Mouse (Mus musculus): ENCODE results near the gene Rarres1.

Gene Rarres1

GRCm38 (mm10) chr3:67515274-67515801 lies at the start of gene Rarres1:
Gene Rarres1 (minus strand): TSS chr3:67515523.
- DNase-seq (ENCODE audit: low read depth, low spot score): no peak

DNA sequence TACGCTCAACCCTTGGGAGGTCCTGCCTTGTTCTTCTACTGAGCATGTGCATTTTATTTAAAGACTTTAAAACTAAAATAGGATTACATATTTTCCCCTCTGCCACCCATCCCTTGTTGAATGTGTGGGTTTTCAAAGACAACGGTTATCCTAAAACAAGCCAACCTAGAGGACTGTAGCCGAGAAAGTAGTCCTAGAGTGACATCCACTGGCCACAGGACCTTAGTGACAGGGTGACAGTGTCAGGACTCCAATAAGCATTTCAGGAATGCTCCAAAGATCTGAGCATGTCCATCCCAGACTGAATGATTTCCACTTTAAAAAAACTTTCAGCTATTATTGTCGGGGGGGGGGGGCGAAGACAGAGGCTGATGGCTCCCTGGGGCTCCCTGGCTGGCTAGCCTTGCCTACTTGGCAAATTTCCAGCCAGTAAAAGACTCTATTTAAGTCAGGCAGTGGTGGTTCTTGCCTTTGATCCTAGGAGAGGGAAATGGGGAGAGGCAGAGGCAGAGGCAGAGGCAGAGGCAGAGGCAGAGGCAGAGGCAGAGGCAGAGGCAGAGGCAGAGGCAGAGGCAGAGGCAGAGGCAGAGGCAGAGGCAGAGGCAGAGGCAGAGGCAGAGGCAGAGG lies 49.5 kb upstream of the Rarres1 start:
- no peak for DNase-seq (ENCODE audit: low read depth, low spot score)

- no peak for DNase-seq (ENCODE audit: low read depth, low spot score)
These were observed 42.5 kb upstream of the Rarres1 start for GRCm38 (mm10) chr3:67557718-67558354.

DNA sequence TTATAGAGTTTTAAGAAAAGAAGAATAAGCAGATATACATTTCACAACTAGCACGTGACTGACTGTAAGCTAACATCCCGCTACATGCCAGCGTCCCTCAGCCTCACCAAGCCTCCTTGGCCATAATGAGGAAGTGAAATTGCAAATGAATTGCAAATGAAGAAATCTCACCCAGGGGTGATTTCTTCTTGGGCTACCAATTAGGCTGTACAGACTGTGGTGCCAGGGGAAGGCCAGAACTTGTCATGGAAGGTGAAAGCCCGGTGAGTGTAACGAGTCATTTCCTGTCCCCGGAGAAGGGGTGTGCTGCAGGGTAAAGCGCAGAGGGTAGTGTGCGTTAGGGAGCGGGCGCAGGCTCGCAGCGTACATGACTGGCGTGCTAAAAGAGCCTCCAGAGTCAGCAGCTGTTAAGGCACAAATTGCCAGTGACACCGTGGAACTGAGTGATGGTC lies 41.9 kb upstream of the Rarres1 start:
- no peak for DNase-seq (ENCODE audit: low read depth, low spot score)

GRCm38 (mm10) chr3:67555211-67555610 lies 39.9 kb upstream of the Rarres1 start:
- DNase-seq (ENCODE audit: low read depth, low spot score): no peak

GRCm38 (mm10) chr3:67553927-67554448 lies 38.7 kb upstream of the Rarres1 start:
- no peak for DNase-seq (ENCODE audit: low read depth, low spot score)

GRCm38 (mm10) chr3:67553281-67553680 lies 38.0 kb upstream of the Rarres1 start:
- DNase-seq (ENCODE audit: low read depth, low spot score): no peak

DNA sequence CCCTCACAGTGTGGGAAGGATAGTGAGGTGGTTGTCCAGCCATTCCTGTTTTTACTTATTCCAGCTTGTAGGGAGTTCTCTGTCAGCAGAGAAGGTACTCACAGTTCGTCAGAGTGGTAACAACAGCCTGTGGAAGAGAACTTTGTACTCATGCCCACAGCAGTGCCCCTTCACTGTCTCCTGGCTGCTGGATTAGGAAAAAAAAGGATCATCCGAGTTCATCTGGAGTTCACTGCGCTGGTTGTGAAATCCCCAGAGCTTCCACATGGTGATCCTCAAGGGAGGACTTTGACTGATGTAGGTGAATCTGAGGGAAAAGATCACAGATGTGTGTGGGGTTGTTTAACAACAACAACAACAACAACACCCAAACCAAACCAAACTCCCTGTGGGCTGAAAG lies 35.9 kb upstream of the Rarres1 start:
- DNase-seq (ENCODE audit: low read depth, low spot score): no peak

GRCm38 (mm10) chr3:67543630-67544029 lies 28.3 kb upstream of the Rarres1 start:
- DNase-seq (ENCODE audit: low read depth, low spot score): no peak

GRCm38 (mm10) chr3:67524768-67525167 lies 9.4 kb upstream of the Rarres1 start:
- no peak for DNase-seq (ENCODE audit: low read depth, low spot score)

GRCm38 (mm10) chr3:67522709-67523108 lies 7.4 kb upstream of the Rarres1 start:
- DNase-seq (ENCODE audit: low read depth, low spot score): no peak

GRCm38 (mm10) chr3:67520568-67521143 lies 5.3 kb upstream of the Rarres1 start:
- no peak for DNase-seq (ENCODE audit: low read depth, low spot score)

DNA sequence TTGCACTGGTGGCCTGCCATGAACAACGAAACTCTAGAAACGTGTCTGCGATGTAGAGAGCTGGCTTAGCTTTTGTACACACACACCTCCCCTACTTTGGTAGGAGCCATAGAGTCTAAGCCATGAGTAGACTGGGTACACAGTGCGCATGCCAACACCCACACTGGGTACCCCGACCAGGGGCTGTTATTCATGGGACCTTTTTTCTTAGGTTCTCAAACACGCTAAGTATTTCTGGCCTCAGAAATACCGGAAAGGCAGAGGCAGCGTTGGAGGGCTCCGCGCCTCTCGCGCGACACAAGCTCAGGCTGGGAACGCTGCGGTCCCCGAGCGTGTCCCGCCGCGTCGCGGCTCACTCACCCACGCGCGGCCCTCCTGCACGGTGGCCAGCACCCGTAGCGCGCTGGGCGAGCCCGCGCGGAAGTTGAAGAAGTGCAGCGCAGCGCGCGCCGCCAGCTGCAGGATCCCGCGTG lies 486 bp downstream of the Rarres1 start:
- no peak for DNase-seq (ENCODE audit: low read depth, low spot score)

DNA sequence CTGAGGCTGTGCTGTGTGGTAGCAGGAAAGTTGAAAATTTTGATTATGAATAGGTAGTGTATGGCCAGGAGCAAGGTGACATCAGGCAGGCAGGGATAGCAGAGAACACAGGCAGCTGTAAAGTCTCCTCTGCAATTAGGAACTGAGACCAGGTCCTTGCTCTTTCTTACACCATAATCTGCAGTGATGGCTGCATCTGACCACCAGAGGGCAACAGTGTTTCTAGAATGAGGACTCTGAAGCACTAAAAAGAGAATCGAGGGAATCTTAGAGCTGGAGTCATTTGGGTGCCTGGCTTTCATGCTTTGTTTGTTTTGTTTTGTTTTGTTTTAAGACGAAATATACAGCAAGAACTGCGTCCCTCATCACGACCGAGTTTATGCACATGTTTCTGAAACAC lies 2.5 kb downstream of the Rarres1 start:
- no peak for DNase-seq (ENCODE audit: low read depth, low spot score)

DNA sequence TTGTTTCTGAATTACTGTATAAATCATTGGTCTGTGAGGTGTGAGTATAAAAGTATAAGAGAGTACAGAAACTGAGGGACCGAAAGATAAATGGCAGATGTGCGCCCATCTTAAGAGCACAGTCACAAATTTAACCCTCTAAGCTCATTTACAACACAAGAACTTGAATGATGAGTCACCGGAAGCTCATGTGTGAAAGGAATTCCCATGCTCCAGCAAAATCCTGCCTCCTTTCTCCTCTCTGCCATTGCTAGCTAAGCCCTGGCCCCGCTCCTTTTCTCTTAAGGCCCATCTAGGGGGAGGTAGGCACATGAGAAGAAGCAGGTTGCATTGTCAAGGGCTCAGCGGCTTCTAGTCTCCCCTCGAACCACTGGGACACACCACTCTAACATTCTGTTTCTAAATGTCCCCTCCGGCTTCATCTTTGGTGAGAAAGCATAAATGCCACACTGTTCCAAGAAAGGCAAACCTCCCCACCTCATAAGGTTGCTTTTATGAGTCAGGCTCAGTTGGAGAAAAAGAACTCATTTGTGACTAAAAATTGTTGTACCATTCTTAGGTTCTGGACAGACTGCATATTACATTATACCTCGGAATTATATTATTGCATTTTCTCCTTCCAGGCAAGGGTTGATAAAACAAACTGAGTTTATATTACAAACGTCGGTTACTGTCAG lies 7.0 kb downstream of the Rarres1 start:
- DNase-seq (ENCODE audit: low read depth, low spot score): no peak

- DNase-seq (ENCODE audit: low read depth, low spot score): no peak
These were observed 10.0 kb downstream of the Rarres1 start for GRCm38 (mm10) chr3:67505286-67505685.

- peak; percentile 52 for DNase-seq (ENCODE audit: low read depth, low spot score)
These were observed 11.4 kb downstream of the Rarres1 start for GRCm38 (mm10) chr3:67503878-67504277.

GRCm38 (mm10) chr3:67499406-67499791 lies 15.9 kb downstream of the Rarres1 start:
- no peak for DNase-seq (ENCODE audit: low read depth, low spot score)

DNA sequence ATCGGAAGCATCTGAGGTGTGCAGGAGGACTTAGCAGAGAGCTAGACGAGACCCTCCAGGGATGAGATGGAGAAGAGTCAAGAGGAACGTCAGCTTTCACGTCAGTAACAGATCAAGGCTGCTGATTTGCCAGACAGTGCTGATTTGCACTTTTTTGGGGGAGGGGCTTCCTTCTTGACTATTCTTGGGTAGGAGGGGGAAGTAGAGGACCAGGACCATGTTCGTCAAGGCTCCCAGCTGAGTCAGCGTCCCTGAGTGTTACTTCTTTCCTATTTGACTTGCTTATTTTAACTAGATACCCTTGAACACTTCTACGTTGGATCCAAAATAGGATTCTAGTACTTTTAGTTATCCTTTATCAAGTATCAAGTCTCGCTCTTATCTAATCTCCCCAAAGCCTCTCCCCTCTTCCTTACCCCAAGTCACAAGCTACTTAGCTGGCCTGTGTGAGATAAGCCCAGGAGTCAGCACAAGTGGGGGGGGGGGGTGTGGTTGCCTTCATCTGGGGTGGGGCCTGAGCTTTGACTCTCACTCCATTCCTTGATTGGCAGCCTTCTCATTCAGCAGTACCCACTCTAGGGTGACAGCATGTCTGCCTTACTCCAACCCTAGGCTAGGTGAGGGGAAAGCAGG lies 16.4 kb downstream of the Rarres1 start:
- no peak for DNase-seq (ENCODE audit: low read depth, low spot score)

- DNase-seq (ENCODE audit: low read depth, low spot score): no peak
These were observed 17.3 kb downstream of the Rarres1 start for GRCm38 (mm10) chr3:67497998-67498397.

DNA sequence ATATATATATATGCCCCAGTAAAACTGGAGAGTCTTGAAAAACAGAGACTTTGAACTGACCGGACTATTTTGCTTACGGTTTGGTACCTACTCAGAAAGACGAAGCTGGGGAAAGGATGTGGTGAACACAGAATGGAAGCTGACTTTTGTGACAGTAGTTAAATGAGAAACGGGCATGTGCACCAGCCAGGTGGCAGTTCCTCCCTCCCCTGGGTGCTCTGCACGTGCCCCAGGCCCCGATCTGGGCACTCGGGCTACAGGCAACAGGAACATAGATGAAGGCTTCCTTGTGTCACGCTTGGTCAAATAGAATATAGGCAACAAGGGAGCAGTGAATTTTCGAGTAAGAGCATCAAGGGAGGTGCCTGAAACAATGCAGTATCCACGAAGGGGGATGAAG lies 19.0 kb downstream of the Rarres1 start:
- DNase-seq (ENCODE audit: low read depth, low spot score): no peak
